Mouse (Mus musculus) C2C12 (cell line): ENCODE results near the gene Fndc11. TPM values are rescaled to one million over a fixed set of nuclear protein-coding genes. Genes with fewer than 3 reads are reported as not detected.

Experiments
- H3K27me3 ChIP-seq: one replicate; pipeline ENCODE4 v1.6.1; 2011; ENCODE audit not compliant: control insufficient read depth, insufficient read depth, insufficient read length
- H3K36me3 ChIP-seq: one replicate; pipeline ENCODE4 v1.6.1; 2011; ENCODE audit not compliant: control insufficient read depth, insufficient read depth
- H3K4me3 ChIP-seq: one replicate; pipeline ENCODE4 v1.5.1; 2011; ENCODE audit warnings: mild to moderate bottlenecking, control low read depth; ENCODE audit not compliant: poor library complexity, insufficient read depth, severe bottlenecking
- H3K79me2 ChIP-seq: one replicate; pipeline ENCODE4 v1.6.1; 2011; ENCODE audit not compliant: control insufficient read depth, insufficient read depth
- H3K79me3 ChIP-seq: one replicate; pipeline ENCODE4 v1.6.1; 2011; ENCODE audit warnings: low read depth, control low read depth
- H3ac ChIP-seq: one replicate; pipeline ENCODE3; 2011; ENCODE audit warnings: low read depth; ENCODE audit not compliant: control insufficient read depth, insufficient read length
- CEBPB ChIP-seq: IDR thresholded peaks from one replicate; pipeline ENCODE4 v1.6.1; 2011; ENCODE audit warnings: low read depth, mild to moderate bottlenecking, control low read depth, moderate library complexity
- CTCF ChIP-seq: IDR thresholded peaks from one replicate; pipeline ENCODE4 v1.5.1; 2011; ENCODE audit not compliant: control insufficient read depth, insufficient read depth, insufficient read length
- FOSL1 ChIP-seq: IDR thresholded peaks from one replicate; pipeline ENCODE4 v1.8.0; 2011; ENCODE audit warnings: mild to moderate bottlenecking, low read length; ENCODE audit not compliant: poor library complexity, insufficient read depth, severe bottlenecking
- MAX ChIP-seq: IDR thresholded peaks from one replicate; pipeline ENCODE4 v1.6.1; 2011; ENCODE audit warnings: mild to moderate bottlenecking, control low read depth
- MYOD1 ChIP-seq: IDR thresholded peaks from one replicate; pipeline ENCODE4 v1.6.1; 2011; ENCODE audit warnings: low read depth; ENCODE audit not compliant: control insufficient read depth, insufficient read length
- MYOG ChIP-seq: IDR thresholded peaks from one replicate; pipeline ENCODE4 v1.6.1; 2011; ENCODE audit not compliant: control insufficient read depth, insufficient read length; ENCODE audit errors: extremely low read depth
- USF1 ChIP-seq: IDR thresholded peaks from one replicate; pipeline ENCODE4 v1.6.1; 2011; ENCODE audit warnings: low read depth, mild to moderate bottlenecking, control low read depth, moderate library complexity
- polyA plus RNA-seq: library from polyadenylated mRNA; unstranded; fragments of >200 nt; fragmentation: generic; extraction: Trizol; gene quantifications from one replicate; pipeline ENCODE4 v1.2.1, GENCODE M21; 2012; ENCODE audit warnings: missing spikeins

Fndc11 gene
- polyA plus RNA-seq, 1 experiment, result not detected

- H3K79me2 ChIP-seq, result no peaks in the 10 kb centered on the region
- TF ChIP-seq CTCF (no peak), MYOG (no peak), MYOD1 (no peak), MAX (no peak), CEBPB (no peak), USF1 (no peak), FOSL1 (no peak)
- H3K79me3 ChIP-seq, result no peaks in the 10 kb centered on the region
- no peak overlapping the region for H3ac ChIP-seq
- H3K36me3 ChIP-seq, result no peaks in the 10 kb centered on the region
- H3K27me3 ChIP-seq, result peaks cover 44% of the 10 kb centered on the region
- no peak overlapping the region for H3K4me3 ChIP-seq
Measured at GRCm38 (mm10) chr2:181196628-181197300, 23.0 kb upstream of the Fndc11 start.

GRCm38 (mm10) chr2:181201606-181202005 is 18.2 kb upstream of the Fndc11 start:
- H3K27me3 ChIP-seq, result peaks cover 61% of the 10 kb centered on the region
- no peaks in the 10 kb centered on the region for H3K36me3 ChIP-seq
- no peak for TF ChIP-seq MYOG
- no peak for TF ChIP-seq USF1
- no peak for TF ChIP-seq MYOD1
- TF ChIP-seq FOSL1, result no peak
- no peak for TF ChIP-seq MAX
- TF ChIP-seq CTCF, result no peak
- TF ChIP-seq CEBPB, result no peak
- no peaks in the 10 kb centered on the region for H3K79me2 ChIP-seq
- H3K79me3 ChIP-seq, result no peaks in the 10 kb centered on the region
- no peak overlapping the region for H3K4me3 ChIP-seq
- H3ac ChIP-seq, result no peak overlapping the region

GRCm38 (mm10) chr2:181202422-181202821 is 17.4 kb upstream of the Fndc11 start, which contains the start of gene Ptk6:
Gene Ptk6 (minus strand): TSS chr2:181202789.
- Histone ChIP-seq H3K36me3 (no peaks in the 10 kb centered on the region), H3ac (no peak within 1 kb of the TSS), H3K4me3 (no peak within 1 kb of the TSS), H3K79me3 (no peaks in the 10 kb centered on the region), H3K27me3 (peaks cover 69% of the 10 kb centered on the region), H3K79me2 (no peaks in the 10 kb centered on the region)
- no peak for TF ChIP-seq MAX
- TF ChIP-seq MYOG, result no peak
- TF ChIP-seq CEBPB, result no peak
- TF ChIP-seq MYOD1, result no peak
- TF ChIP-seq CTCF, result no peak
- TF ChIP-seq USF1, result no peak
- TF ChIP-seq FOSL1, result no peak

- peaks cover 74% of the 10 kb centered on the region for H3K27me3 ChIP-seq
Measured at GRCm38 (mm10) chr2:181202886-181203285, 16.9 kb upstream of the Fndc11 start.

GRCm38 (mm10) chr2:181205678-181206077 is 14.1 kb upstream of the Fndc11 start:
- H3K79me2 ChIP-seq, result no peaks in the 10 kb centered on the region
- peaks cover 74% of the 10 kb centered on the region for H3K27me3 ChIP-seq
- no peak for TF ChIP-seq CEBPB
- TF ChIP-seq CTCF, result no peak
- no peak for TF ChIP-seq MYOD1
- TF ChIP-seq USF1, result no peak
- TF ChIP-seq MYOG, result no peak
- TF ChIP-seq MAX, result no peak
- no peak for TF ChIP-seq FOSL1
- no peak overlapping the region for H3K4me3 ChIP-seq
- no peaks in the 10 kb centered on the region for H3K36me3 ChIP-seq
- H3K79me3 ChIP-seq, result no peaks in the 10 kb centered on the region
- no peak overlapping the region for H3ac ChIP-seq

More at GRCm38 (mm10) chr2:181202886-181203285, 16.9 kb upstream of the Fndc11 start:
- no peaks in the 10 kb centered on the region for H3K36me3 ChIP-seq
- H3K79me3 ChIP-seq, result no peaks in the 10 kb centered on the region
- no peak for TF ChIP-seq CTCF
- no peak for TF ChIP-seq USF1
- no peak for TF ChIP-seq MYOG
- TF ChIP-seq MAX, result no peak
- TF ChIP-seq CEBPB, result no peak
- no peak for TF ChIP-seq FOSL1
- no peak for TF ChIP-seq MYOD1
- no peaks in the 10 kb centered on the region for H3K79me2 ChIP-seq
- H3ac ChIP-seq, result no peak overlapping the region
- no peak overlapping the region for H3K4me3 ChIP-seq

- H3K27me3 ChIP-seq, result peaks cover 76% of the 10 kb centered on the region
- H3ac ChIP-seq, result no peak overlapping the region
- H3K79me2 ChIP-seq, result no peaks in the 10 kb centered on the region
- TF ChIP-seq MAX, result no peak
- no peak for TF ChIP-seq CTCF
- no peak for TF ChIP-seq CEBPB
- TF ChIP-seq MYOD1, result no peak
- no peak for TF ChIP-seq MYOG
- TF ChIP-seq FOSL1, result no peak
- TF ChIP-seq USF1, result peak; percentile 19
- no peaks in the 10 kb centered on the region for H3K36me3 ChIP-seq
- no peak overlapping the region for H3K4me3 ChIP-seq
- H3K79me3 ChIP-seq, result no peaks in the 10 kb centered on the region
Measured at GRCm38 (mm10) chr2:181206118-181206517, 13.7 kb upstream of the Fndc11 start.
